Mouse (Mus musculus): ENCODE measurements at regions not wholly inside any gene's neighbourhood (a gene's known extent, or its start where the extent isn't known, plus 50 kb on each side); places are given as distances from the start of the nearest gene placed in this dataset.
A peak's percentile ranks its signal among the peaks of the same experiment; 100 is the strongest.

DNA sequence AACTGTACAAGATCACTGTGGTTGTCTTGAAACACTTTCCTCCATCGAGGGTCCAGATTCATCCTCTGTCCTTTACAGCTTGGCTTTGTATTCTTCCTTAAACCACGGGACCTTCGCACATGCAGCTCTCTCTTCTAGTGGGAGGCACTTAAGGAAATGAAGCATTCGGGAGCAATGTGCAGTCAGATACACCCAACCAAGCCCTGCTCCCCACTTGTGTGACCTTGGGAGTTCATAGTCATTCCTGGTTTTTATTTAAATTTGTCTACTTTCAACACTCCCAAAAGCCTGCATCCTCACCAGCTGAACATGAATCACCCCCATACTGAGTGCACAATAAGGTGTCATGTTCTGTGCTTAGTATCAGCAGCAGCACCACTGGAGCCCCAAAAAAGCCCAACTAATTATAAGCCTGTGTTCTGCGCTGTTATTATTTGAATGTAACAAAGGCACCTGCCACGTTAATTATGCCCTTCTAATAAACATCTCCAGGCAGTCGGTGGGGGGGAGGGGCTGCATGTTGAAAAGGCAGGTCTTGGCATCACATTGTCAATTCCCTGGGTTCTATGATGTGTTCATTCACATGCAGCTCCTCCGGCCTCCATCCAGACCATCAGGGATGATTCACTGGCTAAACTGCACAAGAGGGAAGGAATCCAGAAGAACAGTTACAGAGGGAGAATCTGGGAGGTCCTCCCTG lies 524.6 kb downstream of the 1810013L24Rik start:
- DNase-seq: no peak

DNA sequence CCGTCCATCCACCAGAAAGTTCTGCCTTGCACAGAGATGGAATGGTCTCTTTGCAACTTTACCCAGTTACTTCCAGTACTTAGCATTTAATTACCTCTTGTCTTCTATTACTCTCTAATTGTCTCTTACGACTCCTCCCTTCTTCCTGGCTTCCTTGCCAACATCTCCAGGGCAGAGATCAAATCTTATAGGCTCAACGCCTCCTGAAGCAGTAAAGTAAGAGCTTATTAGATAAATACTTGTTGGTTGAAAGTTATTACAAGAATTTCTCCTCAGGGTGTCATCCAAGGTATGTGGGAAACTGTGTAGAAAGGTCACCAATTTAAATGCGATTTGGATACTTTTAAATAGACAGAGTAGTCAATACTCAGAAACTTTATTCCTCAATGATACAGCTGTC lies 528.8 kb downstream of the 1810013L24Rik start:
- no peak for DNase-seq

DNA sequence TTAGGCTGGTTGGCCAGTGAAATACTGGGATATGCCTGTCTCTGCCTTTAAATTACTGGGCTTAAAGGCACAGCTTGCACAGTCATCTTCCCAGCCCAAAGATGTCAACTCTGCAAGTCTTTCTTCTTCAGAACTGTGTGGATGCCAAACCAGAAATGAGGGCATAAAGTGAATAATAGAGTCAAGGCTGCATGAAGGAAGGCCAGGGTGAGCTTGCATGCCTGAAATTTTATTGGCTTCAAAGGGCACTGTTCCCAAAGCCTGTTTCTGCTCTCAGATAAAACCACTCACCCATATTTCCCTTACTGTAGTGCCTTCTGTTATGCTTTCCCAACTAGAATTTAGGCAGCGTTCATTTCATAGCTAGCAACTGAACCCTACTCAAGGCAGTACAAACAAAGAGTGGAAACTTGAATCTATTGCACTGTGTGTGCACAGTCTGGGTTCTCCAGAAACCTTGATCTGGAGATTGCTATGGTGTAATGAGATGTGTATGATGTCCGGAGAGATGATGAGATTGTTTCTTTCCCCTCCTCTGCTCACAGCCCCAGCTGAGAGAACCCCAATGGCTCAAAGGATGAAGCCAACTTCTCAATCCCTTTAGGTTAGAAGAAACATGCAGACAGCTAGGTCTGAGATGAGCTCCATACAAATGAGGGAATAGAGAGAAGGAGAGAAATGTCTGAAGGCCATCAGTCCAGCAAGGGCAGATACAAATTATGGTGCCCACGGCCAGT lies 529.7 kb downstream of the 1810013L24Rik start:
- DNase-seq: no peak

DNA sequence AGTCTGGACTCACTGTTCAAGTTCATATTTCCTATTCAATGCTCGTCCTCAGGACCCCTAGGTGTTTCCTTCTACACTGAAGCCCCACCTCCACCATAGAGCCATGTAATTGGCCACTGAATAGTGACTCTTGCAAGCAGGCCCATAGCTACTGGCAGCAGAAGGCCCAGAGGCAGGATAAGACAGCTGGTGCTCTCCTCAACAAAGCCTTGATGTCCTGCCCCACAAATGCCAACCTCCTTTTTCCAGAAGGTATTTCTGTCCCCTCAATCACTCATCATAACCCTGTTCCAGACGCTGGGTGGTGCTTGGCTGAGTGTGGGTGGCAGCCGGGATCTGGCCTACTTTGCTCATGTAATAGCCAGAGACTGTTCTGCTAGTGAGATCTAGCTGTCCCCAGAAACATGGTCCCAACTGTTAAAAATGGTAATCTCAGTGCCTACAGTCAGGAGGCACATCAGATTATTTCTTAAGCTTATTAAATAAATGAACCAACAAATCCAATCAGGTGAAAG lies 530.9 kb downstream of the 1810013L24Rik start:
- no peak for DNase-seq

DNA sequence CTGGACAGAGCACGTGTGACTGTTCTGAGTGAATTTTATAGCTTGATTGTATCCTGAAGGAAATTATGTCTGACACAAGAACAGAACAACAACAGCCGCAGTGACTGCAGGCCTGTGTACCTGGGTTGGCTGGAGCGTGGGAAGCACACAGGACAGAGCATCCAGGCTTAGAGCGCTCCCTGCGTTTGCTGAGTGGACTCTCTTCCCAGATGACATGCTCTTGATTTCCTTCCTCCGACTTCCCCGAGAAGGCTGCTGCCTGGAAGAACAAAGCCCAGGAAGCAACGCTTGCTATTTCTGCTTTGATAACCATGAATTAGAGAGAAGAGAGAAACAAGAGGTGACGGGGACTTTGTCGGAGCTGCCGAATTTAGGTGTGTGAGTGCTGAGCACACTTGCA lies 532.2 kb downstream of the 1810013L24Rik start:
- no peak for DNase-seq

DNA sequence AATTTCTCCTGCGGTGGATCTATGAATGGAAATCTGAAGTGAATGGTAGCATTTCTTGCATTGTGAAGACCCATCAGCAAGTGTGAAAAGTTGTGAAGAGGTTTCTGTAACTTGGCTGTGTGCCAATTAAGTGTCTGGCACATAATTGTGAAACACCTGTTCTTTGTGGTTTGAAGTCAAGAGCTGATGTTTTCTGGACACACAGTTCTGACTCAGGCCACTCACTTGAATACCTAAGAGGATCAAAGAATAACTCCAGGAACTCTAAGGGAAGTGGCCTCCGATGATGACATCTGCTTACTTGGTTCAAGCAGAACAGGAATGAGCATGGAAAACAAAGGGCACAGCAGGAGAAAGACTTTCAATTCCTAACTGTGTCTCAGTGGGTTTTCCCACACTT lies 534.2 kb downstream of the 1810013L24Rik start:
- peak; percentile 8 to 58 for DNase-seq

DNA sequence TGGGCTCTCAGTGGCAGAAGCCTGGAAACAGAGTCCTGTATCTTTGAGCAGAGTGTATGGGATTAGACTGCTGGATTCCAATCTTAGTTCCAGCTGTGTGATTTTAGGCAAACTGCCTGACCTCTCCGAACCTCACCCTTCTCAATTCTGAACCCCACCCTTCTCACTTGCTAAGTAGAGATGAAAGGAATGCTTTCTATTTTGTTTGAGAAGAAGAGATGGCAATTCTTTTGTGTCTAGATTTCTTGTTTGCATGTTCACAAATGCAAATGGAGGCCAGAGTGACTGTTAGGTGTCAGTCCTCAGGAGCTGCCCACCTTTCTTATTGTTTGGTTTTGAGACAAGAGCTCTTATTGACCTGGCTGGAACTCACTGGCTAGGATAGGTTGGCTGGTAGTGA lies 561.1 kb downstream of the 1810013L24Rik start:
- DNase-seq: no peak

DNA sequence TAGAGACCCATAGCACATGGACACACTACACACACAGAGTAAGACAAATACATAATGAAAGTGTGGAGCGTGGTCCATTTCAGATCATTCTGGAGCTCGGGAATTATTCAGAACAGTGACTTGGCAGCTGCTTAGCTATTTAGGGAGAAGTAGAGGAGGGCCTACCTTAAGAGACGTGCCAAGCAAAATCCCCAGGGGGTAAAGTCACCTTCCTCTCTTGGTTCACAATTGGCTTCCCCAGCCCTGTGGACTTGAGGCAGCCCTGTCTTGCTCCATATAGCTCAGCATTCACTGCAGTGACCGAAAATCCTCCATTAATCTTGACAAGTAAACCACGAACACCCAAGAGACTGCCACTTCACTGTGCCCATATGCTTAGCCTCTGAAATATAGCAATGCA lies 574.8 kb downstream of the 1810013L24Rik start:
- DNase-seq: no peak

DNA sequence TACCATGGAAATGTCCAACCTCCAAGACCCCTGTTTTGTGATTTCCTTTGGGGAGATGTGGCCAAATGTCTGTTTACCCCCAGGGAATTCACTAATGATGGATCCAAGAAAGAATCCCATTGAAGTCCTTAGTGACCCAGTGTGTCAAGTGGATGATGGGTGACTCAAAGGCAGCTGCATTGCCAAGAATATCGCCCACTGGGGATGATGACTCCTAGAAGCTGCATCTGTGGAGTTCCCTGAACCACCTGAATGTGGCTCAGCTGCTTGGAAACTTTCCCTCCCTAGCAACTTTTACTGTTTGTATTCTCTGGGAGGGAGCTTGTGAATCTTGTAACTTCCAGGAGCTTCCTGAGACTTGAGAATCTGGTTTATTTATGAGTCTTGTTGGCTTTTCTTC lies 578.3 kb downstream of the 1810013L24Rik start:
- no peak for DNase-seq

DNA sequence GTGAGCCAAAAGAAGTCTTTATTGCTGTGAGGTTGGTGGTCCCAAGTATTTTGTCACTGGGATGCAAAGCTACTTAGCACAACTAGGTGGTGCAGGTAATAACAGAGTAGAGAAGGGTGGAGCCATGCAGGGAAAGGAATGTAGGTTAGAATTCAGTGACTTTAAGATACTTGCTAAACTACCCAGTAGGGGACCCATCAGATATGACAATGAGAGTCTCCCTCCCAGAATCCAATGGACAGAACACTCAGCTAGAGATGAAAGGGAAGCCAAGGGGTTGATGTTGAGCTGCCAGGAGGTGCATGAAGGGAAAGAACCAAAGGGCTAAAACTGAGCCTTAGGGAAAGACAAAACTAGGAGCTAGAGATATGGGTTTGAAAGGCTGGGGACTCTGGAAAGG lies 564.9 kb downstream of the Grin2a start:
- DNase-seq: no peak

DNA sequence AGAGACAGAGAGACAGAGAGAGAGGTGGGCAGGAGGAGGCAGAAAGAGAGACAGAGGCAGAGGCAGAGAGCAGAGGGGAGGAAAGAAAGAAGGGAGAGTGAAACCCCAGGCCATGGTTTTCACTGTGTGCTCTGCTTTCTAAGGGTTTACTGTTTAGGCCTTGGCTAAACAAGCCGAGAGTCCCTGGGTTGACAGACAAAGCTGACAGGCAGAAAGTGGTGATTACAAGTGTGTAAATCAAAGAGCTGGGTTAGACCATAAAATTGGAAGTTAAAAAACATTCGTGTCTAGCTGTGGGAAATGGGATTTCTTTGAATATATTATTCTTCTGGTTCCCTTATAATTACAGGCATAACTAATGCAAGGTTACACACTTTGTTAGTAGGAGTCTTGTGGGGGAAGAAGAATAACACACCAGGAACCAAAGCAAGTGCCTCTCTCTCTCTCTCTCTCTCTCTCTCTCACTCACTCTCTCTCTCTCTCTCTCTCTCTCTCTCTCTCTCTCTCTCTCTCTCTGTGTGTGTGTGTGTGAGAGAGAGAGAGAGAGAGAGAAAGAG lies 556.0 kb downstream of the Grin2a start:
- no peak for DNase-seq

DNA sequence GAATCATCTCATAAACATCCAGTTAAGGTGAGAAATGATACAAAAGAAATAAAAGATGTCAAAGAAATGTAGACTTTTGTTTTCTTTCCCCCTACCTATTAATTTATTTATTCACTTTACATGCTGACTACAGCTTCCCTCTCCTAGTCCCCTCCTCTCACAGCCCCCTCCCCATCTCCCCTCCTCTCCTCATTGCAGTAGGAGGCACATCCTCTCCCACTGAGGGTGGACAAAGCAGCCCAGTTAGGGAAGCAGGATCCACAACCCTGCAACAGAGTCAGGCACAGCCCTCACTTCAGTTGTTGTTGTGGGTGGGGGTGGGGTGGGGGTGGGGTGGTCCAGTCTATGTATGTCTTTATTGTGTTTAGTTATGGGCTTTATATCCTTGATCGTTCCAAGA lies 555.5 kb downstream of the Grin2a start:
- DNase-seq: no peak

DNA sequence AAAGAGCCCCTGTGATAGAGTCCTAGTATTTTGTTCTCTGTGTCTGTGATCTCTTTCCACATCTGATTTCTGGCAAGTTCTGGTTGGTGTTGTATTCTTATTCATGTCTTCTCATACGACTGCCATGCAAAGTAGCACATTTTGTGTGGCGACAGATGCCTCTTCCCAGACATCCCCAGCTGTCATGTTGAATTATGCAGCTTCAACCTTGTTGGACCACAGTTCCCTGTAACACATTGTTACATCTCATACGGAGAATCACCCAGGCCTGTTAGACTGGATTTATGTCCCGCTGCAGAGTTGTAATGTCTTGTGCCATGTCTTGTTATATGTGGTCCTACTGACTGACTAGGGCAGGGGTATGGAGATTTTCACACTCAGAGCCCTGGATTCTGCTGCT lies 543.3 kb downstream of the Grin2a start:
- DNase-seq: no peak

DNA sequence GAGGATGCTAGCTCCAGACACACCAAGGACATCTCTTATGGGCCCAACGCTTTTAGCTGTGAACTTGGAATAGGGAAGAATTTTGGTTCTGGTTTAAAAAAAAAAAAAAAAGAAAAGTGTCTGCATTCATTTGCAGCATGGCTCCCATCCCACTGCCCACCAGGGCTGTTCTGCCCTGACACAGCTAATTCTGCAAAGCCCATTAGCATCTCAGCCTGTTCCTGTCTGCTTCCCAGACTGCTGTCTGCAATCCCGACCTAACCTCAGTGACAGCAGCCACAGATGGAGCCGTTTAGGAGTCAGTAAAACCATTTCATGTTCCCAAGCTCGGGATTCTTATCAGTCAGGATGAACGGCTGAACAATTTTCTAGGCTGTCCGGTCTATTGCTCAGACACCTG lies 537.8 kb downstream of the Grin2a start:
- no peak for DNase-seq

DNA sequence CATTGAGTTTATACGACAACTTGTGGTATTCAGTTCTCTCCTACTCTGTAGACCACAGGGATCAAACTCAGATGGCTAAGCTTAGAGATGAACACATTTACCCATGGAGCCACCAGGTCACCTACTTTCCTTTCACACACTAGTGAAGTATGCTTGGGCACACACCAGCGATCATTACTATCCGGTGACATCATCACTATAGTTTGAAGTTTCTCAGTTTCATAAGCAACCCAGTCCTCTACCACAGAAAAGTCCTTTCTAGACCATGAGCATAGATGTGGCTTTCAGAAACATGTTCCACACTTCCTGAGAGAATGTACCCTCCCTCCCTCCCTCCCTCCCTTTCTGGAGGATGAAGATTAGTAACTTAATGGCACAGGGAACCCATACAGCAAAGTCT lies 532.9 kb downstream of the Grin2a start:
- no peak for DNase-seq

DNA sequence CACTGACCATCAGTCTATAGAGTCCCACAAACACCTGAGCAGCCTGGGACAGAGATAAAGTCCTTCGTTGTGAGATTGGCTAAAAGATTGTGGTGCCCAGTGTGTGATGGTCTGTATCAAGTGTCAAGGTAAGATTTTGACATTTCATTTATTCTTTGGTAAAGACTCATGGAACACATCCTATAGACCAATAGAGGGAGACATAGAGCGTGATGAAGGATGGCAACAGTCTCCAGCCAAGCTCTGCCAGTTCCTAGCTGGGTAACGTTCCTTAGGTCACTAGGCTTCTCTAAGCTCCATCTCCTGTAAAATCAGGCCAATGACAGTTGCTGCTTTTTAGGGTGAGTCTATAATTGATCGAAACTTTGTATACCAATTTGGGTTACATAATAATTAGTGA lies 526.0 kb downstream of the Grin2a start:
- no peak for DNase-seq

DNA sequence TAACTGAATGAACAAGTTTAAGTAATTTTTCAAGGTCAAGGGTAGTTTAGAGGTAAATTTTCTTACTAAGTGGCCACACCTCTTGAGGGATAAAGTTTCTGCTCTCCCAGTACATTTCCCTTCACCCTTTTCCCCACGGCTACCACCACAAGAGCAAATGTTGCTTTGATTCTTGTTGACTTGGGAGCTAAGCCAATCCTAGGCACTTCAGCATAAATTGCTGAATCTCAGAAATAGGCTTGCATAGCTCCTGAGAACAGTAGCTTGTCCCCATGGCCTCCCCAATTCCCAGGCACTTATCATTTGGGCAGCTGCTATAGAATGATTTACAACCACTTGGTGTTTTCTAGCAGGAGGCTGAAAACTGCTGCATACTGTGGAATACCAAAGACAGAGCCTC lies 510.1 kb downstream of the Grin2a start:
- peak; percentile 10 to 45 for DNase-seq

DNA sequence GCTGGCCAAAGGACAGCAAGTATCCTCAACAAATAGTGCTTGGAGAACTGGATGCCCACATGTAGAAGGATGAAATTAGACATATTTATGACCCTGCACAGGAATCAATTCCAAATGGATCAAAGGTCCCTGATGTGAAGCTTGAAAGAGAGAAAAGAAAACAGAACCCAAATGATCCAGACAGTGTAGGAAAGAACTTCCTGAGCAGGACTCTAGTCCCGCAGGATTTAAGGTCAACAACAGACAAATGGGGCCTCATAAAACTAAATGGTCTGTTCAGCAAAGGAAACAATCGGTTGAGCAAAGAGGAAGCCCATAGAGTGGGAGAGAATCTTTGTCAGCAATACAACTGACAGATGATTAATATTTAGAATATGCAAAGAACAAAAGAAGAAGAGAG lies 497.1 kb downstream of the Grin2a start:
- no peak for DNase-seq

DNA sequence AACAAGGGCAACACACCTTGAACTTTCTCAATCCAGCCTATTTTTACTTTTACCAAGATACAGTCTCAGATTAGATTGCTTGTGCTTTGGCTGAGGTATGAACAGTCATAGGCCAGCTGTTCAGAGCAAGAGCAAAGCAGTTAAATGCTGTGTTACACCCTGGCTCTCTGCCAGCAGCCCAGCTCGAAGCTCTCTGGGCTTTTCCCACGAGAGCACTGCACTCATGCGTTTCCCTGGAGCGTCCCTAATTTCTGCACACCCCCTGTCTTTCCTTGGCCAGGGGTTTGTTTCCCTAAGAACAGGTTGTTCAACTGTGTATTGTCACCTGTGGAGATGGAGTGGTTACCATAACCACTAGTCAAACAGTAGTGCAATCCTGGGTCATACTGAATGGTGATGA lies 493.6 kb downstream of the Grin2a start:
- DNase-seq: peak; percentile 40 to 57

DNA sequence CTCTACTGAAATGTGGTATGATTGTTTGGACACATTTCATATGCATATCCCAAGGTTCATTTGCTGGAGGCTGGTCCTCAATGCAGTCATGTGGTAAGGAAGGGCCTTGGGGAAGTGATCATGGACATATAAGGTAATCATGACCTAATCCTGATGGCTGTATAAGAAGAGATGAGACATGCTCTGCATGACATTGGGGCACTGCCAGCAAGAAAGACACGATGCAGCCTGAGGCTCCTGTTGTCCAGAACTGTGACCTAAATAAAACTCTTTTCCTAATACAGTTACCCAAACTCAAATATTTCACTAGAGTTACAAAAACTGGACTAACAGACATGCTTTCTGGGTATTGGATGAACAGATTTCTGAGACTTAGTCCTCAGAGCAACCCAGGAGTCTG lies 485.7 kb downstream of the Grin2a start:
- no peak for DNase-seq

DNA sequence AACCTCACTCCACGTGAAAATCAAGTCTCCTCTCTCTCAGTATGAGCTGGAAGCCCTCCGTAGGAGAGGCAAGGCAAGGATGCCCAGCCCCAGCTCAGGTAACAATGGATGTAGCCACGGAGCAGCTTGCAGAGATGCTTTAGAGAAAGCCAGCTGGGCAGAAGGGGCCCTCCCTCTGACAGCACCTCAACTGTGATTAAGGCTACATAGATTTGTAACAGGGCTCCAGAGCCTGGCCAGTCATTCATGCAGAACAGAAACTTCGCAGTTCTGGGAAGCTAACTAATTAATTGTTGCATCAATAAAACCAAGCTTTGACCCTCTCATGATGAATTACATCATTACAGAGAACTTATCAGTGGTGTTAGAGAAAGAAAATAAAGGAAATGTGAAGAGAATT lies 480.8 kb downstream of the Grin2a start:
- no peak for DNase-seq

Measured in lung, adult 18-20 months (tissue).